In genomic region chr1:191741635-191742034, GRCm38 (mm10) we compare ENCODE assay signal across 22 mouse cellular contexts. TPM values are rescaled to one million over a fixed set of nuclear protein-coding genes. Genes with fewer than 3 reads are reported as not detected.
DNase-seq lines count a peak whose midpoint lies in the region; ATAC-seq and TF ChIP-seq lines count a peak whose summit lies in the region.
"Had no signal": no experiment of that assay in that cellular context is flagged by ENCODE, and none has a peak within 500 bp of the region (broad histone marks: within the 10 kb centered on the region; RNA-seq: fewer than 3 reads in every experiment).

No protein-coding gene starts in this region.

- no peaks in the 10 kb centered on the region for H3K27me3 ChIP-seq in kidney, embryonic 16.5 days (ENCODE audit: insufficient read depth, low read length)
- H3K27me3 ChIP-seq in liver, adult 2 months (ENCODE audit: control insufficient read depth, insufficient read depth, low read length) = no peaks in the 10 kb centered on the region
- no peaks in the 10 kb centered on the region for H3K27me3 ChIP-seq in liver, postnatal 0 days (ENCODE audit: insufficient read depth, low read length)
- H3K27me3 ChIP-seq in intestine, embryonic 16.5 days (replicated peaks; ENCODE audit: control insufficient read depth, insufficient read depth, low read length) = no peaks in the 10 kb centered on the region
- no peaks in the 10 kb centered on the region for H3K27me3 ChIP-seq in small intestine, adult 2 months (ENCODE audit: control insufficient read depth, insufficient read depth, low read length)
- H3K27me3 ChIP-seq: CH12.LX; embryonic facial prominence, embryonic 13.5 days; forebrain, embryonic 13.5 days; heart, embryonic 15.5 days; Patski had no signal

- no peak for TF ChIP-seq EP300 in liver, postnatal 0 days (IDR thresholded peaks at IDR 0.05; ENCODE audit: low read depth)

- peaks cover 11% of the 10 kb centered on the region; the same call in 1 of the 2 replicates for H3K4me1 ChIP-seq in kidney, embryonic 16.5 days (ENCODE audit: insufficient read depth, low read length)
- H3K4me1 ChIP-seq in liver, adult 2 months (ENCODE audit: control insufficient read depth, insufficient read depth, low read length) = peaks cover 30% of the 10 kb centered on the region
- H3K4me1 ChIP-seq in liver, postnatal 0 days (ENCODE audit: insufficient read depth) = peaks cover 27% of the 10 kb centered on the region
- H3K4me1 ChIP-seq in intestine, embryonic 16.5 days (ENCODE audit: control insufficient read depth, insufficient read depth, low read length) = peaks cover 7% of the 10 kb centered on the region
- peaks cover 13% of the 10 kb centered on the region for H3K4me1 ChIP-seq in small intestine, adult 2 months (ENCODE audit: control insufficient read depth, insufficient read depth, insufficient read length, low read length)
- H3K4me1 ChIP-seq: forebrain, embryonic 13.5 days had no signal

- no peak overlapping the region for H3K27ac ChIP-seq in kidney, embryonic 16.5 days (ENCODE audit: low read length)
- H3K27ac ChIP-seq in liver, adult 2 months (replicated peaks; ENCODE audit: insufficient read depth, low read depth, low read length) = no peak overlapping the region
- no peak overlapping the region; the same call in 1 of the 2 replicates for H3K27ac ChIP-seq in liver, postnatal 0 days (ENCODE audit: low read depth)
- H3K27ac ChIP-seq in intestine, embryonic 16.5 days (ENCODE audit: low read length) = no peak overlapping the region
- H3K27ac ChIP-seq in small intestine, adult 2 months (ENCODE audit: insufficient read depth, low read depth, low read length) = peak overlapping the region; percentile 37; the same call in 1 of the 2 replicates
- H3K27ac ChIP-seq: embryonic facial prominence, embryonic 13.5 days; forebrain, embryonic 13.5 days; heart, adult 2 months; heart, embryonic 15.5 days had no signal

- peak; percentile 49 for DNase-seq in kidney, adult 9 months
- DNase-seq in liver, adult 2 months (ENCODE audit: extremely low read depth, low read depth, low spot score) = peak; percentile 73
- no peak for DNase-seq in liver, postnatal 0 days
- DNase-seq in right cerebral cortex, postnatal 36 days (ENCODE audit: low spot score in 2 of 2) = no peak
- DNase-seq: adrenal gland, postnatal 14 days; cerebellum, adult 11-12 months; cerebellum, adult 9-10 months; cerebellum, postnatal 25 days; forebrain, postnatal 0 days; gastrocnemius, postnatal 14 days; heart, adult 2 months; heart, postnatal 14 days had no signal

- H3K79me2 ChIP-seq in liver, adult 2 months (ENCODE audit: control insufficient read depth, insufficient read depth, low read length) = peaks cover 34% of the 10 kb centered on the region

- no peak for ATAC-seq in kidney, embryonic 16.5 days (ENCODE audit: low FRiP score, low TSS enrichment)
- no peak for ATAC-seq in liver, postnatal 0 days
- peak; percentile 63 for ATAC-seq in intestine, embryonic 16.5 days
- ATAC-seq: activated CD4-positive, CD25-positive, alpha-beta regulatory T cell, adult 4 months; forebrain, embryonic 13.5 days; forebrain, postnatal 0 days; Patski had no signal

- H3K9ac ChIP-seq in kidney, embryonic 16.5 days (replicated peaks; ENCODE audit: low read length) = no peak overlapping the region
- no peak overlapping the region for H3K9ac ChIP-seq in liver, adult 2 months (ENCODE audit: low read depth, low read length)
- H3K9ac ChIP-seq in liver, postnatal 0 days (replicated peaks) = no peak overlapping the region
- no peak overlapping the region for H3K9ac ChIP-seq in intestine, embryonic 16.5 days (ENCODE audit: low read depth, low read length)
- H3K9ac ChIP-seq: embryonic facial prominence, embryonic 13.5 days; forebrain, embryonic 13.5 days; forebrain, postnatal 0 days; heart, embryonic 15.5 days had no signal

- no peak overlapping the region for H3K4me2 ChIP-seq in kidney, embryonic 16.5 days (replicated peaks; ENCODE audit: low read depth, low read length)
- H3K4me2 ChIP-seq in liver, postnatal 0 days (ENCODE audit: low read depth, low read length) = no peak overlapping the region
- H3K4me2 ChIP-seq in intestine, embryonic 16.5 days (ENCODE audit: low read depth, low read length) = no peak overlapping the region
- H3K4me2 ChIP-seq: embryonic facial prominence, embryonic 13.5 days; forebrain, embryonic 13.5 days; heart, embryonic 11.5 days; heart, embryonic 15.5 days had no signal

- no peak for TF ChIP-seq POLR2A in liver, adult 2 months (IDR thresholded peaks at IDR 0.05; ENCODE audit: extremely low read depth, insufficient read depth, low read length)
- TF ChIP-seq POLR2A in small intestine, adult 2 months (IDR thresholded peaks at IDR 0.05; ENCODE audit: low read depth, low read length) = no peak

- H3K9me3 ChIP-seq in kidney, embryonic 16.5 days (ENCODE audit: low read length) = no peaks in the 10 kb centered on the region
- H3K9me3 ChIP-seq in liver, postnatal 0 days (ENCODE audit: low read length) = no peaks in the 10 kb centered on the region
- H3K9me3 ChIP-seq in intestine, embryonic 16.5 days (ENCODE audit: control insufficient read depth, low read length) = no peaks in the 10 kb centered on the region
- H3K9me3 ChIP-seq: embryonic facial prominence, embryonic 13.5 days; forebrain, embryonic 13.5 days; heart, embryonic 15.5 days had no signal

- H3K4me3 ChIP-seq in kidney, embryonic 16.5 days (ENCODE audit: low read length) = no peak overlapping the region
- H3K4me3 ChIP-seq in liver, adult 2 months (ENCODE audit: insufficient read depth, low read depth, low read length) = no peak overlapping the region
- no peak overlapping the region for H3K4me3 ChIP-seq in liver, postnatal 0 days (ENCODE audit: low read depth, low read length)
- no peak overlapping the region for H3K4me3 ChIP-seq in intestine, embryonic 16.5 days (ENCODE audit: low read length)
- no peak overlapping the region for H3K4me3 ChIP-seq in small intestine, adult 2 months (ENCODE audit: low read depth, low read length)
- H3K4me3 ChIP-seq: embryonic facial prominence, embryonic 13.5 days; forebrain, embryonic 13.5 days; heart, adult 2 months; heart, embryonic 15.5 days had no signal

- no peak for TF ChIP-seq CTCF in liver, adult 2 months (IDR thresholded peaks at IDR 0.05; ENCODE audit: low read depth, low read length)
- no peak for TF ChIP-seq CTCF in liver, postnatal 0 days (IDR thresholded peaks at IDR 0.05; ENCODE audit: low read depth)
- TF ChIP-seq CTCF in small intestine, adult 2 months (IDR thresholded peaks at IDR 0.05; ENCODE audit: extremely low read depth, insufficient read length, insufficient replicate concordance, low read depth, low read length) = no peak

- 71% methylated on average over 4 of the region's 4 CpGs for WGBS in kidney, embryonic 16.5 days
- WGBS in liver, adult 2 months = 21% methylated on average over 4 of the region's 4 CpGs
- 58% methylated on average over 4 of the region's 4 CpGs for WGBS in liver, postnatal 0 days (ENCODE audit: insufficient replicate concordance)
- 59% methylated on average over 4 of the region's 4 CpGs for WGBS in intestine, embryonic 16.5 days
- WGBS in small intestine, adult 2 months = 29% methylated on average over 4 of the region's 4 CpGs

- no peaks in the 10 kb centered on the region for H3K36me3 ChIP-seq in kidney, embryonic 16.5 days (ENCODE audit: insufficient read depth, low read length)
- H3K36me3 ChIP-seq in liver, adult 2 months (ENCODE audit: control insufficient read depth, insufficient read depth, low read length) = peaks cover 7% of the 10 kb centered on the region
- H3K36me3 ChIP-seq in liver, postnatal 0 days (replicated peaks; ENCODE audit: insufficient read depth, low read length) = no peaks in the 10 kb centered on the region; the same call in 1 of the 2 replicates
- no peaks in the 10 kb centered on the region for H3K36me3 ChIP-seq in intestine, embryonic 16.5 days (ENCODE audit: control insufficient read depth, insufficient read depth, low read length)
- peaks cover 14% of the 10 kb centered on the region for H3K36me3 ChIP-seq in small intestine, adult 2 months (ENCODE audit: control insufficient read depth, insufficient read depth, low read length)
- H3K36me3 ChIP-seq: heart, embryonic 15.5 days had no signal

RNA-seq across cellular contexts. Expression of gene Lpgat1, which starts 24.0 kb away (rescaled TPM):
- 13.6 and 14.7 TPM in 2 replicates for polyA plus RNA-seq in kidney, embryonic 16.5 days (2015; fragmentation: Nextera tagmentation; extraction: Ambion mirVana)
- 71.2 and 82.1 TPM in 2 replicates for total RNA-seq in liver, adult 2 months (2014; rRNA removed)
- polyA plus RNA-seq in liver, adult 2 months (2012; rRNA removed) = 19.8 and 27.9 TPM in 2 replicates
- 95.0 and 102 TPM in 2 replicates for polyA plus RNA-seq in liver, postnatal 0 days (2015; fragmentation: Nextera tagmentation; extraction: Ambion mirVana)
- polyA plus RNA-seq in intestine, embryonic 16.5 days (2015; fragmentation: Nextera tagmentation; extraction: Ambion mirVana) = 10.4 and 11.2 TPM in 2 replicates
- 17.5 and 20.1 TPM in 2 replicates for polyA plus RNA-seq in small intestine, adult 2 months (2012; rRNA removed)

Comparison
In these comparisons a context has a peak if more than half of its experiments do, and no peak if none do; other contexts are left out.
1. DNase-seq: peak in kidney, adult 9 months (single experiment) and liver, adult 2 months (single experiment); none in liver, postnatal 0 days (single experiment) and right cerebral cortex, postnatal 36 days (0 of 2).